Mouse (Mus musculus) macrophage (primary cell): Measurements from ENCODE around the gene Gba. TPM values are rescaled to one million over a fixed set of nuclear protein-coding genes. Genes with fewer than 3 reads are reported as not detected.

ENCODE experiments used
- H3K27ac ChIP-seq: fragments of 350-480 bp; formaldehyde crosslinking; 2 replicates; pipeline ENCODE4 v1.9.0; 2021
- H3K36me3 ChIP-seq: fragments of 350-480 bp; formaldehyde crosslinking; 2 replicates; pipeline ENCODE4 v1.9.0; 2021; ENCODE audit errors: inconsistent target
- H3K4me3 ChIP-seq: fragments of 350-480 bp; formaldehyde crosslinking; 2 replicates; pipeline ENCODE4 v1.9.0; 2021; ENCODE audit errors: inconsistent target
- H3K79me2 ChIP-seq: fragments of 350-480 bp; formaldehyde crosslinking; 2 replicates; pipeline ENCODE4 v1.9.0; 2021; ENCODE audit errors: inconsistent target
- WGBS: methylation state at CpG from one replicate; pipeline ENCODE4 v1.1.7; 2026; ENCODE audit warnings: inconsistent platforms; ENCODE audit not compliant: missing documents; 5-methylcytosine and 5-hydroxymethylcytosine counted together
- polyA plus RNA-seq: library from polyadenylated mRNA; stranded (reverse); fragments of 250-400 nt; gene quantifications from 3 replicates; pipeline ENCODE4 v1.2.4, GENCODE M21; 2018; ENCODE audit warnings: inconsistent platforms

Gba gene
- polyA plus RNA-seq, 1 experiment from 2014 or later, result 294 TPM

DNA sequence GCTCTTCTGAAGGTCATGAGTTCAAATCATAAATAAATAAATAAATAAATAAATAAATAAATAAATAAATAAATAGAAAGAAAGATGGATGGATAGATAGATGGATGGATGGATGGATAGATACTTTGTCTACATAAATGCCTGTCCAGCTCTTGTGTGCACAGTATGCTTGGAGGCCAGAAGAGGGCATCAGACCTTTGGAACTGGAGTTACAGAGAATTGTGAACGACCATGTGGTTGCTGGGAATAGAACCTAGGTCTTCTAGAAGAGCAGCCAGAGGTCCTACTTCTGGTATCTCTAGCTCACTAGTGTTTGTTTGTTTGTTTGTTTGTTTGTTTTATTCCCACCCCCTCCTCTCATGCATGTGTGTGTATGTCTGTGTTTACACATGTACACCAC is 9.4 kb upstream of the Gba start:
- H3K4me3 ChIP-seq, result no peak overlapping the region
- H3K79me2 ChIP-seq, result no peaks in the 10 kb centered on the region
- no peak overlapping the region for H3K27ac ChIP-seq
- no peaks in the 10 kb centered on the region for H3K36me3 ChIP-seq
- WGBS, result 40% methylated on average over 1 of the region's 1 CpGs

DNA sequence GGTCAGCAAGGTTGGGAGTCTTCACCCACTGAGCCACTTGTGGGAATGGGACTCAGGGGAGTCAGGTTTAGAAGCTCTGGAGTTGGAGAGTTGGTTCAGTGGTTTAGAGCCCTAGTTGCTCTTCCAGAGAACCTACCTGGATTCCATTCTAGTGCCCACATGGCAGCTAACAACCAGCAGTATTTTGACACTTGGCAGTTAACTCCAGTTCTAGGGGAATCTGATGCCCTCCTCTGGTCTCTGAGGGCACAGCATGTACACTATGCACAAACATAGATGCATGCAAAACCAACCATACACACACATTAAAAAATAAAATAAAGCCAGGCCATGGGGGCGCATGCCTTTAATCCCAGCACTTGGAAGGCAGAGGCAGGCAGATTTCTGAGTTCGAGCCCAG is 8.9 kb upstream of the Gba start:
- no peaks in the 10 kb centered on the region for H3K36me3 ChIP-seq
- 76% methylated on average over 2 of the region's 2 CpGs for WGBS
- no peak overlapping the region for H3K27ac ChIP-seq
- H3K4me3 ChIP-seq, result no peak overlapping the region
- H3K79me2 ChIP-seq, result no peaks in the 10 kb centered on the region

DNA sequence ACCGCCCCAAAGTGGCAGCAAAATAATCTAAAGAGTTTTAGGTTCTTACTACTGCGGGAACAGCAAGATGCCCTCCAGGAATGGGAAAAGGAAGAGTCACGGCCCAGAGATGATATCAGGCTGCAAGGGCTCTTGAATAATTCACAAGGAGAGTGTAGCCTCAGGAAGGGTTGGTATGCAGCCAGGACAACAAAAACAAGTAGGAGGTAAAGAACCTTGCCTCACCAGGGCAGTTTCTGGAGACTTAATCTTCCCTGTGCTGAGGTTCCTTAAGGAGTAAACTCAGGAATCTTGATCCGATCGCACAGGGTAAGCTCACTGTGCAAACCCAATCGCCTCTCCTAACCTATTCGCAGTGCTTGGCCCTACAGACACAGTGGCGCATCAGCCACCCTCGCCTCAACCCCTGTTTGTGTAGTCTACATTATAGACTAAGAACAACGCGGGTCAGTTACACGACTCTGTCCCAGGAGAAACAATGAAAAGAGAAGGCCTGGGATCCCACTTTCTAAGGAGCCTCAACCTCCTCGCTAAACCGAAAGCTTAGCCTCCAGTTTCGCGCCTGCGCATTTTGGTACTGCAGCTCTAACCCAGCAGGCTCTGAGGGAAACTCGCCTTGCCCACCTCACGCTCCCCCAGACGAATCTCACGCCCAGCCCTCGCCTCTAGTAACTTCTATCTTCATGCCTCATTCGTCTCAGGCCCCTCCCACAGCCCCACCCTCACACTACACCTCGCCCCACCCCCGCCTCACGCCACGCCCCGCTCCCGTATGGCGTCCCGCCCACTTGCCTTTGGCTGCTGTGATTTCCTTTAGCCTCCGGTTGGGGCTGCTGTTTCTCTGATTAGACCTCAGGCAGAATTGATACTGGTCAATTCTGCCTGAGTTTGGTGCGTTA is 6.5 kb upstream of the Gba start:
- 10% methylated on average over 33 of the region's 33 CpGs for WGBS
- H3K27ac ChIP-seq, result peak overlapping the region; percentile 39

DNA sequence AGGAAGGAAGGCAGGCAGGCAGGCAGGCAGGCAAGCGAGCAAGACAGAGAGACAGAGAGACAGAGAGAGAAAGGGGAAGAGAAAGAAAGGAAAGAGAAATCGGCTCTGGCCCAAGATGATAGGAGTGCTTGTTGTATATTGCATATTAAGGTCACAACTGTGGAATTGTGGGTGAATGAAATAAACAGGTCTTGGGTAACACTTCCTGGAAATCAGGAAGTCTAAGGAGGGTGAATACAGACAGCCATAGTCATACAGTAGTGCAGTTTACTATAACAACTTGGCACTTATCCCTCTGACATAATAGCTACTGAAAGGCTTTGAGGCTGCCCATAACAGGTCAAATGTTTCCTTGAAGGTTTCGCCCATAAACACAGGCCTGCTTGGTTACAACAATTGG is 2.9 kb upstream of the Gba start:
- no peak overlapping the region for H3K4me3 ChIP-seq
- WGBS, result 41% methylated on average over 3 of the region's 3 CpGs
- no peak overlapping the region for H3K27ac ChIP-seq
- H3K79me2 ChIP-seq, result peaks cover 22% of the 10 kb centered on the region
- H3K36me3 ChIP-seq, result peaks cover 10% of the 10 kb centered on the region

More for the DNA sequence above, 6.5 kb upstream of the Gba start:
- Histone ChIP-seq H3K36me3 (no peaks in the 10 kb centered on the region), H3K4me3 (peak overlapping the region; percentile 39), H3K79me2 (no peaks in the 10 kb centered on the region)

DNA sequence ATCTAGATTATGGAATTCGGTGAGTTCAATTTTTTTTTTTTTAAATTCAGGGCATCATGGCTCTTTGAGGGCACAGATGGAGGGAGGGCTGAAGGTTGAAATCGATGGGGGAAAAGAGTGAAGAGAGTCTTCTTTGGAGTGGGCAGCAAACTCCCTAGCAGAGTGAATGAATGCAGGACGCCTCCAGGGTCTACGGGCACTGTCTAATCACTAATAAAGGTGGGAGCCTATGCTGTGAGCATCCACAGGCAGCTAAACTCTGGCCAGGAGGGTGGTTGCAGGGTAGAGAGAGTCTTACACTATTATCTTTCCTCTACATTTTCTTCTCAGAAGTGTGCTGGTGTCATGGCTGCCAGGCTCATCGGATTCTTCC is 400 bp downstream of the Gba start:
- Histone ChIP-seq H3K79me2 (peaks cover 36% of the 10 kb centered on the region), H3K4me3 (peak overlapping the region; percentile 80), H3K36me3 (peaks cover 42% of the 10 kb centered on the region), H3K27ac (peak overlapping the region; percentile 72)
- 38% methylated on average over 5 of the region's 5 CpGs for WGBS

DNA sequence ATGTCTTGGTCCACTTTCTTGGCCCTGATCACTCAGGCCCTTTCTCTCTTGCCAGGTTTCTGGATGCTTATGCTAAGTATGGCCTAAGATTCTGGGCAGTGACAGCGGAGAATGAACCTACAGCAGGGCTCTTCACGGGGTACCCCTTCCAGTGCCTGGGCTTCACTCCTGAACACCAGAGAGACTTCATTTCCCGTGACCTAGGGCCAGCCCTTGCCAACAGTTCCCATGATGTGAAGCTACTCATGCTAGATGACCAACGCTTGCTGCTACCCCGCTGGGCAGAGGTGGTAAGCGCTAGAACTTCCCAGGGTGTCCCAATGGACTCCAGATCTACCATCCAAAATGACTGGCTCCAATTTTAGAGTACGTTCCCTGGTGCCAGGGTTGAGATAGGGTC is 3.4 kb downstream of the Gba start:
- H3K36me3 ChIP-seq, result peaks cover 58% of the 10 kb centered on the region
- WGBS, result 97% methylated on average over 7 of the region's 7 CpGs
- H3K79me2 ChIP-seq, result peaks cover 36% of the 10 kb centered on the region
- no peak overlapping the region for H3K27ac ChIP-seq
- H3K4me3 ChIP-seq, result no peak overlapping the region

DNA sequence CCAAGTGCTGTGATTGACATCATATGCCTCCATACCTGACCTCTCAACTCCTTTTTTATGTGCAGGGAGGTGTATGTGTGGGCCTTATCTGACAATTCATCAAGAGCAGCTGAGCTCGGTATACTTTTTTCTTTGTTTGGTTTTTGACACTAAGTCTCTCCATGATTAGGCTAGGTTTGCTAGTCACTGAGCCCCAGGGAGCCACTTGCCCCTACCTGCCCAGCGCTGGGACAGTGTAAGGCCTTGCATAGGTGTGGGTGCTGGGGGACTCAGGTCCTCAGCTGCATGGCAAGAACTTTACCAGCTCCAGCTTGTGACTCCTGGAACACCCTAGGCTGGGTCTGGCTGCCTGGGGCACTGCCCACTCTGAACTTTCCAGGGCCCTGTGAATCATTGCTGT is 4.0 kb downstream of the Gba start:
- WGBS, result 85% methylated on average over 2 of the region's 2 CpGs
- H3K4me3 ChIP-seq, result no peak overlapping the region

DNA sequence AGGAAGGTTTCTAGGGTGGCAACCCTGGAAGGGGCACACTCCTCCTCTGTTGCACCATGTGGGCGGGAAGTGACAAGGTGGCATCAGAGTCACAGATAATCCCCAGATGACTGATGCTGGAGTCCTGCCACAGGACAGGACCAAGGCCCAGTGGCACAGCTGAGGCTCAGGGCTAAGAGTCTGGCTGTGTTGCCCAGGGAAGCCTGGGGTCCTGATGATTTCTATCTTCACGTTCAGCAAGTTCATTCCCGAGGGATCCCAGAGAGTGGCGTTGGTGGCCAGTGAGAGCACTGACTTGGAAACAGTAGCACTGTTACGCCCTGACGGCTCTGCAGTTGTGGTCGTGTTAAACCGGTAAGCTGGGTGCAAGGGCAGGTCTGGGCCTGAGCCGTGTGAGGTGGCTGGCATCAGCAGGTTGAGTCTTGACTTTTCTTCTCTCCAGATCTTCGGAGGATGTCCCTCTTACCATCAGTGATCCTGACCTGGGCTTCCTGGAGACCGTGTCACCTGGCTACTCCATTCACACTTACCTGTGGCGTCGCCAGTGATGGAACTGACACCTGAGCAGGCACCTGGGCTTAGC is 5.4 kb downstream of the Gba start:
- Histone ChIP-seq H3K4me3 (no peak overlapping the region), H3K36me3 (peaks cover 58% of the 10 kb centered on the region), H3K27ac (no peak overlapping the region), H3K79me2 (peaks cover 43% of the 10 kb centered on the region)
- 96% methylated on average over 13 of the region's 13 CpGs for WGBS

More for the DNA sequence above, 4.0 kb downstream of the Gba start:
- Histone ChIP-seq H3K36me3 (peaks cover 58% of the 10 kb centered on the region), H3K79me2 (peaks cover 36% of the 10 kb centered on the region), H3K27ac (no peak overlapping the region)

DNA sequence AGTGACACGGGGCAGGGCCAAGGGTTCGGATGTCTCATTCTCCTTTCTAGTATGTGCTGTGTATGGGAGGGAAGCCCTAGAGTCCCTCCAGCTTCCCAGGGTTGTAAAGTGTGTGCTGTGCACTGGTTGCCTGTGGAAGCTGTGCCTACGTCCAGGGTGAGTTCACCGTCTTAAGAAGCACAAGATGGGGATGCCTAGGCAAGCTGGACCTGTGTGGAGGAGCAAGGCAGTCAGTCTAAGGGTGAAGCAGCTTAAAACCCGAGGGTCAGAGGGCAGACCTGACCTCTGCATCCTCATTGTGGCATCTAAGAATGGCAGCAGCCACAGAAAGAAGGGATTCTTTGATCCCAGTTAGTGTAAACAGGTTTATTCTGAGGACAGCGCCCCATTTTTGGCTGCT is 6.0 kb downstream of the Gba start:
- H3K36me3 ChIP-seq, result peaks cover 58% of the 10 kb centered on the region
- no peak overlapping the region for H3K27ac ChIP-seq
- H3K4me3 ChIP-seq, result no peak overlapping the region
- WGBS, result 89% methylated on average over 6 of the region's 6 CpGs
- peaks cover 42% of the 10 kb centered on the region for H3K79me2 ChIP-seq

DNA sequence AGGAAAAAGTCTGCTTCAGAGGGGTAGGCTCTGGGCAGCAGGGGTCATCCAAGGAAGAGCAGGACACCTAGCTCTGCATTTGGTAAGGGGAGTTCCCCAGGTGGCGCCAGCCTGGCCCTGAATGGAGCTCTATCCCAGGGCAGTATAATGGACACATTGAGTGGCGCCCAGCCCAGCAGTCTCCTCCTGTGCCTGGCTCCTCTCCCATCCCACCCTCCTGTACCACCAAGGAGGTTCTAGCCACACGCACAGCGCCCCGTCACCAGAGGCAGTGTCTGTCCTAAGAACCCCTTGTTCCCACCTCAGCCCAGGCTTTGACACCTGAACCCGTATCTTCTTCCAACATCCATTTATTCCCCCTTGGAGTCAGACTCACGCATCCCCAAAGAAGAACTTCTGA is 7.0 kb downstream of the Gba start:
- H3K27ac ChIP-seq, result no peak overlapping the region
- H3K36me3 ChIP-seq, result peaks cover 50% of the 10 kb centered on the region
- no peak overlapping the region for H3K4me3 ChIP-seq
- WGBS, result 93% methylated on average over 7 of the region's 7 CpGs
- H3K79me2 ChIP-seq, result peaks cover 32% of the 10 kb centered on the region

DNA sequence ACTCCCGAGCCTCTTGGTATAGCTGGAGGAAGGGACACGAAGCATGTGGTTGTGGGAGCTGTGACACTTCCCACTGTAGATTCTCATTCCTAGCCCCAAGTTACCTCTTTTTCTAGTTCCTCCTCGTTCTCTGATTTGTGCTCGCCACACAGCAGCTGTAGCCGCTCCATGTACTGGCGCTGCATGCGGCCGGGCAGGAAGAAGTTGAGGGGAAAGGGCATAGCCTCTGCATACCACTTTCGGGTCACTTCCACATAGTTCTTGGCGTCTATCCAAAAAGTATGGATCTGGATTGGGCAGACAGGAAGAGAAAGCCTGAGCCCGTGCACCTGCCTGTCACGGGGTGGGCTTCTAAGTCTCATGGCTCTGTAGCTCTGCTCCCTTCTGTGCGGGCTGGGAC is 7.4 kb downstream of the Gba start:
- Histone ChIP-seq H3K27ac (no peak overlapping the region), H3K36me3 (peaks cover 46% of the 10 kb centered on the region), H3K4me3 (no peak overlapping the region), H3K79me2 (peaks cover 27% of the 10 kb centered on the region)
- WGBS, result 54% methylated on average over 13 of the region's 13 CpGs

DNA sequence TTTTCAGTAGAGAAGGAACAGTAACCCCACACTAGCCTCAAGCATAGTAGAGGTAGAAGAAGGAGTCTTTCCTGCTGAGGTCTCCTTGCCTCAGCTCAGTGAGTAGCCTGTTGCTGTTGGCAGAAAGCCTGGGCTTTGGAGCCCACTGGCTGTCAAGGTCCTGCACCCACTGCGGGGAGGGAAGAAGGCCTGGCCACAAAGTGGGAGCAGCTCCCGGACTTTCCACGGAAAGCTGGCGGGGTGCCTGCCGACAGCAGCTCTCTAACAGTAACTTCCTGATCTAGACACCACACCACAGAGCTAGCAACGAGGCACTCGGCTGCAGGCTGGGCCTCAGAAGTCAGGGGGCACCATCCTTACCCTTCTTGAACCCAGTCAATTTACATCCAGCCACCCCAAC is 8.0 kb downstream of the Gba start:
- Histone ChIP-seq H3K36me3 (peaks cover 40% of the 10 kb centered on the region), H3K27ac (no peak overlapping the region), H3K79me2 (peaks cover 22% of the 10 kb centered on the region), H3K4me3 (no peak overlapping the region)
- WGBS, result 73% methylated on average over 7 of the region's 7 CpGs

DNA sequence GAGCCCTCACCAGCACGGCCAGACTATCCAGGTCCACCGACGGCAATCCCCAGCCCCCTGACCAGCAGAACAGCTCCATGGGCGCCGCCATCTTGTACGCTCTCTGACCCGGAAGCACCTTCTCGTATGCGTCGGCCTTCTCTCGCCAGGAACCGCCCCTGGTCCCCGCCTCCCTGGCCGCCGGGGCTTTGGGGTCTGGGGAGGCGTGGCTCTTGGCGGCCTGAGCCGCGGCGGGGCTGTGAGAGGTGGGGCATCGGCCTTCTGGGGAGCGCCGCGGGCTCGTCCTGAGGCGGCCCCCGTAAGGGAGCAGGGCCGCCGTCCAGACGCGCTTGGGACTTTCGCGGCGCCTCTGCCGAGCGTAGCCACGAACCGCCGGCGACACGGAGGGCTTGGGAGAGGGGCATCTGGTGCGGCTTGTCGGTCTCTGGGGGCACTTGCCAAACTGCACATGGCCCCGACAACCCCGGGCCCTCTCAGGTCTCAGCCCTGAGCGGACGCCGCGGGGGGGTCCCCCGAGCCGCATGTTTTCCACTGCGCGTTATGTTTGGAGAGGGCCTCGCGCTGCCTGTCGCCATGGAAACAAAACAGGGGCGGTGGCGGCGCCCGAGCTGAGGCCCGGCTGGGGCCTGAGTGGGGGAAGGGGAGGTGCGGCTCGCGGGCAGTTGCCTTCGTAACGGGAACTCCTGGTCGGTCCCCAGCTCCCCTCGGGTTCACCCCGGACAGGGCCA is 11.2 kb downstream of the Gba start:
- peaks cover 16% of the 10 kb centered on the region for H3K79me2 ChIP-seq
- under 1% methylated on average over 54 of the region's 69 CpGs for WGBS
- H3K36me3 ChIP-seq, result peaks cover 8% of the 10 kb centered on the region; the same call in 1 of the 2 replicates
- peak overlapping the region; percentile 98 for H3K4me3 ChIP-seq
- peak overlapping the region; percentile 54 for H3K27ac ChIP-seq

DNA sequence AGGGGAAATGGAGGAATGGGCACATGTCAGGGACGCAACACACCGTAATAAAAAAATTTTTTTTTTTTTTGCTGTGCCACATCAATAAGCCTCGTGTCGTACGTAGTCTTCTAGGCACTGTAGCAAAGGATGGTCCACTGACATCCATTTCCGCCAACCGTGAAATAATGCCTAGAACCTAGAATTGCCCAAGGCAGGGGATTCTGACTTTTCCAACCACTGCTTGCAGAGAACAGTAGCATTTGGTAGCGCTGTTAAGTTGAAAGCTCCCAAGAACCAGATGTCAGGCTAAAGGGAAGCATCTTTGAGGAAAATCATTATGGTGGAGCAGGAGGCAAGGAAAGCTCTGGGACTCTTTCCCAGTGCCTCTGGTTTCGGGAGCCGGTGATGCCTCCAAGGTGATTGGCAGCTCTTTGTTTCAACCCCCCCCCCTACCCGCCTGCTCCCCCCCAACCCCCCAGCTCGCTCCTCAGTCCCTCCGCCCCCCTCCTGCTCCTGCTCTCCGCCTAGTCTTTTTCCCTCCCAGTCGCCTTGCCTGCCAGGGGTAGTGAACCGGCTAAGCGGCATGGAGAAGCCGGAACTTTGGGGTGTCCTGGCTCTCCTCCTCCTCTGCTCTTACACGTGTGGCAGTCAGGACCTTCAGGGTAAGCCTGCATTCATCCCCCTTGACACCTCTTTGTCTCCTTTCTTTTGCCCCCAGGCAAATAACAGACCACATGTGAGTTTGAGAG is 12.1 kb downstream of the Gba start, which contains the start of gene Thbs3:
Thbs3 (plus strand) TSS at position 500 of the 731 bp plus-strand sequence.
- Histone ChIP-seq H3K36me3 (no peaks in the 10 kb centered on the region; the same call in 1 of the 2 replicates), H3K27ac (no peak within 1 kb of the TSS), H3K4me3 (peak within 1 kb of the TSS; percentile 14), H3K79me2 (peaks cover 16% of the 10 kb centered on the region)
- WGBS, result 9% methylated on average over 16 of the region's 19 CpGs
